Mouse (Mus musculus): ENCODE data around the gene Il5ra. TPM values are rescaled to one million over a fixed set of nuclear protein-coding genes. Genes with fewer than 3 reads are reported as not detected.

The Il5ra gene
- polyA plus RNA-seq, 1 experiment = not detected

DNA sequence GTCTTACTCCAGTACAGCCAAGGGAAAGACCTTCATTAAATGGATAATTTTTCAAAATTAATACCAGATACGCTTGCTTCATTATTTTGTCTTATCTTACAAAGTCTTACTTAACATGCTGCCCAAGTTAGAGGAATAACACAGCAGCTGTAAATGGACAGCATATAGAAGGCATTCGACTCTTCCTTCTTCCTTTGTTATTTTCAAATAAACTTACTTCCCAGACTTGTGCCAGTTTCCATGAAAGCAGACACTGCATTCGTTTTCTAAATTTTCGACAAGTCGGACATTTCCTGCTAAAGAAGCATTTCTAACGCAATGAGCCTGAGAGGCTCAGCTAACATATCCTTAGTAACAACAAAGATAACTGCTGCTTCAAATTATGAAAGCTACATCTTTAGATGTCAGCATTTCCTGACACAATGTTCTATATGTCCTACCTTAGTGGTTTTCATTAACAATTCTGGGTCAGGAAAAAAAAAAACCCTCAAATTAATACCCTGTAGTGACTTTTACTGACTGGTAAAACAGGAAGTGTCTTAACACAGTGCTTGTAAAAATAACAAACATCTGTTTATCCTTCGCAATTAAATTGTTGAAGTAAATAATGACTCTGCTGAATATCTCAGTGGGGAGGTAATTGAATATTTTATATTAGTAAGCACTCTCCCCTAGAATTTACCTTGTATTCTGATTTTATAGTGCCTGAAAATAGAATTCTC lies 3.0 kb downstream of the Il5ra start:
- no peak for TF ChIP-seq POLR2A (IDR thresholded peaks at IDR 0.05; ENCODE audit: insufficient read depth, low read depth, low read length)
- TF ChIP-seq CTCF (IDR thresholded peaks at IDR 0.05; ENCODE audit: insufficient read depth, low read depth, low read length) = no peak
- H3K27ac ChIP-seq (ENCODE audit: insufficient read depth, low read depth, low read length) = no peak overlapping the region
- no peak overlapping the region for H3K4me3 ChIP-seq (ENCODE audit: insufficient read depth, low read depth, low read length)
- 74% methylated on average over 7 of the region's 7 CpGs for WGBS
- H3K4me1 ChIP-seq (ENCODE audit: control insufficient read depth, insufficient read depth, low read length) = no peaks in the 10 kb centered on the region

- WGBS = 51% methylated on average over 7 of the region's 7 CpGs
- TF ChIP-seq POLR2A (IDR thresholded peaks at IDR 0.05; ENCODE audit: insufficient read depth, low read depth, low read length) (no peak), CTCF (IDR thresholded peaks at IDR 0.05; ENCODE audit: insufficient read depth, low read depth, low read length) (no peak)
- Histone ChIP-seq H3K4me1 (ENCODE audit: control insufficient read depth, insufficient read depth, low read length) (no peaks in the 10 kb centered on the region), H3K27ac (ENCODE audit: insufficient read depth, low read depth, low read length) (no peak overlapping the region), H3K4me3 (ENCODE audit: insufficient read depth, low read depth, low read length) (no peak overlapping the region)
These were observed 5.1 kb downstream of the Il5ra start for GRCm38 (mm10) chr6:106743556-106744233.

DNA sequence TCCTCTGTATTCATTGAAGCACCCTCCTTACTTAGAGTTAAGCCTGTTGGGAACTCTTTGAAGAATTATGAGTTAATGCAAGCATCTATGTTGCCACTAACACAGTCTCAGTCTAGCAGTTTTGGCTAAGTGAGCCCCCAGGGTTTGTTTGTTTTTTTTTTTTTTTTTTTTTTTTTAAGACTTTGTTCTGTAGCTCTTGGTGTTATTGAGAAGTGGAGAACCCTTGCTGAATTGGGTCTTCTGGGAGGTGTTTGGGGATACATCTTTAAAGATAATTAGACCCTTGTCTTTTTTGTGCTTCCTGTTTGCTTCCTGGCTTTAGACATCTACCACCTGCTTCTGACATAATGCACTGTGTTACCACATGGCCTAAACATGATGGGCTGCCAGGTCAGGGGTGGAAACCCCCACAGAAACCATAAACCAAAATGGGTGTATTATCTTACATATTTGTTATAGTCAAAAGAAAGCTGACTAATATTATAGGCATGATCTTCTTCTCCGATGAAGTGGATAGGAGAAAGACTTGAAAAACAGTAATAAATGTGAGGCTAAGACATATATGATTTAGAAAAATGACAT lies 8.5 kb downstream of the Il5ra start:
- 98% methylated on average over 1 of the region's 1 CpGs for WGBS
- Histone ChIP-seq H3K4me3 (ENCODE audit: insufficient read depth, low read depth, low read length) (no peak overlapping the region), H3K27ac (ENCODE audit: insufficient read depth, low read depth, low read length) (no peak overlapping the region), H3K4me1 (ENCODE audit: control insufficient read depth, insufficient read depth, low read length) (no peaks in the 10 kb centered on the region)
- TF ChIP-seq CTCF (IDR thresholded peaks at IDR 0.05; ENCODE audit: insufficient read depth, low read depth, low read length) (no peak), POLR2A (IDR thresholded peaks at IDR 0.05; ENCODE audit: insufficient read depth, low read depth, low read length) (no peak)

- 73% methylated on average over 3 of the region's 3 CpGs for WGBS
- no peaks in the 10 kb centered on the region for H3K4me1 ChIP-seq (ENCODE audit: control insufficient read depth, insufficient read depth, low read length)
- TF ChIP-seq POLR2A (IDR thresholded peaks at IDR 0.05; ENCODE audit: insufficient read depth, low read depth, low read length) (no peak), CTCF (IDR thresholded peaks at IDR 0.05; ENCODE audit: insufficient read depth, low read depth, low read length) (no peak)
- no peak overlapping the region for H3K4me3 ChIP-seq (ENCODE audit: insufficient read depth, low read depth, low read length)
- no peak overlapping the region for H3K27ac ChIP-seq (ENCODE audit: insufficient read depth, low read depth, low read length)
These were observed 10.6 kb downstream of the Il5ra start for GRCm38 (mm10) chr6:106738229-106738628.

GRCm38 (mm10) chr6:106732563-106732962 lies 16.3 kb downstream of the Il5ra start:
- H3K4me3 ChIP-seq (ENCODE audit: insufficient read depth, low read depth, low read length) = no peak overlapping the region
- H3K27ac ChIP-seq (ENCODE audit: insufficient read depth, low read depth, low read length) = no peak overlapping the region
- H3K4me1 ChIP-seq (ENCODE audit: control insufficient read depth, insufficient read depth, low read length) = no peaks in the 10 kb centered on the region
- 82% methylated on average over 4 of the region's 4 CpGs for WGBS
- TF ChIP-seq POLR2A (IDR thresholded peaks at IDR 0.05; ENCODE audit: insufficient read depth, low read depth, low read length) = no peak
- TF ChIP-seq CTCF (IDR thresholded peaks at IDR 0.05; ENCODE audit: insufficient read depth, low read depth, low read length) = no peak

GRCm38 (mm10) chr6:106729682-106730314 lies 19.0 kb downstream of the Il5ra start:
- no peak overlapping the region for H3K27ac ChIP-seq (ENCODE audit: insufficient read depth, low read depth, low read length)
- WGBS = 76% methylated on average over 4 of the region's 4 CpGs
- TF ChIP-seq POLR2A (IDR thresholded peaks at IDR 0.05; ENCODE audit: insufficient read depth, low read depth, low read length) (no peak), CTCF (IDR thresholded peaks at IDR 0.05; ENCODE audit: insufficient read depth, low read depth, low read length) (no peak)
- H3K4me1 ChIP-seq (ENCODE audit: control insufficient read depth, insufficient read depth, low read length) = no peaks in the 10 kb centered on the region
- H3K4me3 ChIP-seq (ENCODE audit: insufficient read depth, low read depth, low read length) = no peak overlapping the region

DNA sequence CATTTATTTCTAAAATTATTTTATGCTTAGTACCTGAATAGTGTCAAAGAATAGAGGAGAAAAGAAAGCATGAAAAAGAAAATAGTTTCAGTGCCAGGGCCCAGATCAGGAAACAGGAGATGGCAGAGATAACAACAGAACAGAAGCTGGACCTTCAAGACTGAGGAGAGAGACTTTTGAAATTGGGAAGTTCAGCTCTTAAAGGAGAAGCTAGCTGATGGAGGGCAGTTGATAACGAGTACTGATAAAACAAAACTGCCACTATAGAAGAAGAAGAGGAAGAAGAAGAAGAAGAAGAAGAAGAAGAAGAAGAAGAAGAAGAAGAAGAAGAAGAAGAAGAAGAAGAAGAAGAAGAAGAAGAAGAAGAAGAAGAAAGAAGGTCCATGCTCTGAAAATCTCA lies 21.1 kb downstream of the Il5ra start:
- H3K4me1 ChIP-seq (ENCODE audit: control insufficient read depth, insufficient read depth, low read length) = no peaks in the 10 kb centered on the region
- no peak for TF ChIP-seq POLR2A (IDR thresholded peaks at IDR 0.05; ENCODE audit: insufficient read depth, low read depth, low read length)
- TF ChIP-seq CTCF (IDR thresholded peaks at IDR 0.05; ENCODE audit: insufficient read depth, low read depth, low read length) = no peak
- no peak overlapping the region for H3K4me3 ChIP-seq (ENCODE audit: insufficient read depth, low read depth, low read length)
- WGBS = 77% methylated on average over 1 of the region's 1 CpGs
- no peak overlapping the region for H3K27ac ChIP-seq (ENCODE audit: insufficient read depth, low read depth, low read length)

GRCm38 (mm10) chr6:106726078-106726477 lies 22.8 kb downstream of the Il5ra start:
- Histone ChIP-seq H3K27ac (ENCODE audit: insufficient read depth, low read depth, low read length) (no peak overlapping the region), H3K4me3 (ENCODE audit: insufficient read depth, low read depth, low read length) (no peak overlapping the region), H3K4me1 (ENCODE audit: control insufficient read depth, insufficient read depth, low read length) (no peaks in the 10 kb centered on the region)
- no peak for TF ChIP-seq CTCF (IDR thresholded peaks at IDR 0.05; ENCODE audit: insufficient read depth, low read depth, low read length)
- TF ChIP-seq POLR2A (IDR thresholded peaks at IDR 0.05; ENCODE audit: insufficient read depth, low read depth, low read length) = no peak
- WGBS = 85% methylated on average over 6 of the region's 6 CpGs

- WGBS = 88% methylated on average over 4 of the region's 4 CpGs
- no peak for TF ChIP-seq CTCF (IDR thresholded peaks at IDR 0.05; ENCODE audit: insufficient read depth, low read depth, low read length)
- no peak for TF ChIP-seq POLR2A (IDR thresholded peaks at IDR 0.05; ENCODE audit: insufficient read depth, low read depth, low read length)
- Histone ChIP-seq H3K4me1 (ENCODE audit: control insufficient read depth, insufficient read depth, low read length) (no peaks in the 10 kb centered on the region), H3K27ac (ENCODE audit: insufficient read depth, low read depth, low read length) (no peak overlapping the region), H3K4me3 (ENCODE audit: insufficient read depth, low read depth, low read length) (no peak overlapping the region)
These were observed 23.2 kb downstream of the Il5ra start for GRCm38 (mm10) chr6:106725642-106726041.

Data from olfactory bulb, adult 2 months (tissue).